Mouse (Mus musculus) lung, postnatal 14 days (tissue): Measurements from ENCODE around the gene Tmem53.

ENCODE experiments used
- DNase-seq: peaks from one replicate; pipeline ENCODE4 v3.0.0; 2021

Gene Tmem53

DNA sequence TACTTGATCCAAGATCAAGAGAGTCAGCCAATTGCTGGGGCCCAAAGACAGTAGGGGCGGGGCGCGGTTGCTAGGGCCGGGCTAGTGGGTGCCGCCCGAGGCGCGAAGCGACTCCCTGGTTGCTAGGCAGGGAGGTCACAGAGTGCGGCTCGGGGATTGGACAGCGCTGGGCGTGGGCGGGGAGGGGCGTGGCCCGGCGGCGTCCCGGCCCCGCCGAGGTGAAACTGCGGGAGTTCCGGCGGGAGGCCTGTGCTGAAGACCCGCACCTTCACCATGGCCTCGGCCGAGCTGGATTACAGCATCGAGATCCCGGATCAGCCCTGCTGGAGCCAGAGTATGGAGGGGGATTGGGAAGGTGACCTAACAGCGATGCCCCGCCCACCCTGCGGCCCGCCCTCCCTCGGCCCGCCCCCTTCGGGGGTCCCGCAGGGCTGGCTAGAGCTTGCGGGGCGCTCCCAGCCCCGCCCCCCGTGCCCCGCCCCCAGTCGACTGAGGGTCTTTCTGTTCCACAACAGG is at the start of gene Tmem53, which contains the start of gene Armh1:
Gene Tmem53 (plus strand): TSS at position 151 of the 516 bp plus-strand sequence.
Gene Armh1 (minus strand): TSS at position 325 of the 516 bp plus-strand sequence.
- peak; percentile 91 for DNase-seq

DNA sequence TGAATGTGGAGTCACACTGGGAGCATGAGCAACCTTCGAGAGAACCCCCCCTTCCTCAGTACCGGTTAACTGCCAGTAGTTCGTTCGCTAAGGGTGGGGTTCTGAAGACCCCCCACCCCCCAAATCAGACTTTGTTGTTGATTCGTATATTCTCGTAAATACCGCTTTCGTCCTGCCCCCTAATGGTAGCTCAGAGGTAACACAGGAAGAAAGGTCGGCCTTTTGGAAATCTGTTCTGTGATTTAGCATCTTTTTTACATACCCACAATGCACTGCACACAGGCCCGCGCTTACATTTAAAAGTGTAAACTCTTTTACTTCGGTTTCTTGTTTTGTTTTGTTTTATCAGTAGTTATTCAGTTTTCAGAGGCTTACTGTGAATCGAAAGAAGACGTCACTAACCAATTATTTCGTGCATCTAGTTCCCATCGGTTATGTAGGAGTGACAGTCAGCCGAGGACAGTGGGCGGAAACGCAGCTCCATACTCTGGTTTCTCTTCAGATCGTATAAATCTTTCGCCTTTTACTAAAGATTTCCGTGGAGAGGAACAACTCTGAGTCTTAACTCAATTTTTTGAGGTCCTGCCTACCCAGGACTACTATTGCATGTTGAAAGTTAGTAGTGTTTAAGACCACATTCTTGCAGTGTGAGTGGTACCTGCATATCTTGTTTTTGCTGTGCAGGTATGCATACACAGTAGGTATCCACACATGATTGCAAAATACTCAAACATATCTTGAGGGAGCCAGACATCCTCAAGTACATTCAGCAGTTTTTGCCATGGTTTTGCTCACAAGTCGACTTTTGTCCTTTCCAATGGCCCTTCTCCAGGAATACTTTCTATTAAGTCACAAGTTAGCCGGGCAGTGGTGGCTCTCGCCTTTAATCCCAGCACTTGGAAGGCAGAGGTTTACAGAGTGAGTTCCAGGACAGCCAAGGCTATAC is 49.4 kb upstream of the Tmem53 start:
- peak; percentile 47 for DNase-seq

DNA sequence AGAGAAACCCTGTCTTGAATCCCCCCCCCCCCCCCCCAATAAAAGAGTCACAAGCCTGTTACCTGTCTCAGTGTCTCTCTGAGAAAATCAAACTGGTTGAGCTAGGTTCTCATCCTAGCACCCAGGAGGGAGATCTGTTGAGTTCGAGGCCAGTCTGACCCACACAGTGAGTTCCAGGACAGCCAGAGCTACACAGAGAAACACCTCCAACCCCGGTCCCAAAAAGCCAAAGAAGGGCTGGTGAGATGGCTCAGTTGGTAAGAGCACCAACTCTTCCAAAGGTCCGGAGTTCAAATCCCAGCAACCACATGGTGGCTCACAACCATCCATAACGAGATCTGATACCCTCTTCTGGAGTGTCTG is 48.8 kb upstream of the Tmem53 start:
- no peak for DNase-seq

DNA sequence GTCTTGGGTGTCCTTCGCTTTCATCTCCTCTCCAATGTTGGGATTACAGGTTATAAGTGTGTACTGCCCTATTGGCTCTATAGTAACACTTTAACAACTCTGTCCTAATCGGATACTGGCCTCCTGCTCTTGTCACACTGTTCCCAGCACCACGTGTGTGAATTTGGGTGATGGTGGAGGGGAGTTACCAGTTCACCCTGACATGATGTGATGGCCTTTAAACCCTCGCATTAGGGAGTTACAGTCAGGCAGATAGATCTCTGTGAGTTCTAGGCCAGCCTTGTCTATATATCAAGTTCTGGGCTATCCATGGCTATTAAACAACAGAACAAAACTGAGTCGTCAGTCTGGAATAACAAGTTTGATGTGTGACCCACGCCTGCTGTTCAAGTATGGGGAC is 42.2 kb upstream of the Tmem53 start:
- DNase-seq: no peak

DNA sequence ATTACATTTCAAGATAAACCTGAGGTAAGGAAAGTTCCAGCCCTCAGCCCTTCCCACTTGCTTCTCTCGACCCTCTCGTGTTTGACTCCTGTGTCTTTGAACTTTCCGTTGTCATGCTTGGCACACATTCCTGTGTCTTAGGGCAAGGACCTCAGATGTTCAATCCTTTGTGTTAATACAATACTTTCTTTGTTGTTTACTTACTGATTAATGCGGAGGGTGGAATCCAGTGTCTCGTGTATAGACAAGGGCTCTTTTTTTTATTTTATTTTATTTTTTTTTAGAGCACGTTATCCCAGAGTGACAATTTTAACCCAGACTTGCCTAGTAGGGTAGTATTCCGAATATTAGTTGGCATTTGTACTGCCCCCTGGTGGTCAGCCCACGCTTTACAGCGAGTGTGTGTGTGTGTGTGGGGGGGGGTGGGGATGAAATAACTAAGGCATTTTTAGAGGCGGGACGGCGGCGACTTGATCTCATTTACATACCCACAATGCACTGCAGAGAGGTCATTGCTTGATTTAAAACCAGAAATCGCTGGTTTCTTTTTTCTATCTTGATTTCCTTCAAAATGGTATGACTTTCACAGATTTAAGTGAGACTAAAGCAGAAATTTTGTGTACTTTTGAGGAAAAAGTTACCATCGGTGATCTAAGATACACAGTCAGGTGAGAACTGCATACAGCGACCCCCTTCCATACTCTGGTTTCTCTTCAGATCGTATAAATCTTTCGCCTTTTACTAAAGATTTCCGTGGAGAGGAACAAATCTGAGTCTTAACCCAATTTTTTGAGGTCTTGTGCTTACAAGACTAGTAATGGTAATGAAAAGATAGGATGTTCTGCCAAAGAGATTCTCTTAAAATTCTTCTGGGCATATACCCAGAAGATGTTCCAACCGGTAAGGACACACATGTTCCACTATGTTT is 41.3 kb upstream of the Tmem53 start:
- DNase-seq: peak; percentile 89

DNA sequence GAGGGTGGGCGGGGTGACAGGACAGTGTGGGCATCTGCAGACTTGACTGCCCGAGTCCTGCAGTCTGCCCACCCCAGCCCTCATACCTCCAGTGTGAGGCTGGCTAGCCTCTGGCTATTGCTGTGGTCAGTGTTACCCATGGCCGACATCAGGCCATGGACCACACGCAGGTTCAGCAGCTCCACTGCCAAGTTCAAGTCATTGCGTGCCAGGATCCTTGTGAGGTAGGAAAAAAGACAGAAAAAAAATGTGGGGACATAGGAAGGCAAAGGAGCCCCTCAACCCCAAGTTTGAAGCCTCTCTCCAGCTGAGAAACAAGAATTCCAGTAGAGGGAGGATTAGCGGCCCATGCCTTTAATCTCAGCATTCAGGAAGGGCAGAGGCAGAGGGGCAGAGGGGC is 37.5 kb upstream of the Tmem53 start:
- DNase-seq: no peak

DNA sequence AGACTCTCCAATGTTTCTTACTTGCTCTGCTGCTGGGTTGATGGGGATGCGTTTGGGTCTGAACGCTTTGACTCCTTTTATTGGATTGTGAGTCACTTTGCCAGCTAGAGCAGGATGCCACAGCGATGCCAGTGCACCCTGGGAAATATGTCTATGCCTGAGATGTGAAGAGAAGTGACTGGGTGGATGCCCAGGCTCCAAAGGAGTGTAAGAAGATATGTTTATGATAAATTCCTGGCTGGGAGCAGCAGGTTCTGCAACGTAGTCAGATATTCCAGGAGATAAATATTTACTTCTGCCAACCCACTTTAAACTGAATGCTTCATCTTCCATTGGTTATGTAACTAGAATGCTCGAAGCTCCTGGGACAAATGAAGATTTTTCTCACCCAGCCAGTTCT is 34.7 kb upstream of the Tmem53 start:
- DNase-seq: no peak

DNA sequence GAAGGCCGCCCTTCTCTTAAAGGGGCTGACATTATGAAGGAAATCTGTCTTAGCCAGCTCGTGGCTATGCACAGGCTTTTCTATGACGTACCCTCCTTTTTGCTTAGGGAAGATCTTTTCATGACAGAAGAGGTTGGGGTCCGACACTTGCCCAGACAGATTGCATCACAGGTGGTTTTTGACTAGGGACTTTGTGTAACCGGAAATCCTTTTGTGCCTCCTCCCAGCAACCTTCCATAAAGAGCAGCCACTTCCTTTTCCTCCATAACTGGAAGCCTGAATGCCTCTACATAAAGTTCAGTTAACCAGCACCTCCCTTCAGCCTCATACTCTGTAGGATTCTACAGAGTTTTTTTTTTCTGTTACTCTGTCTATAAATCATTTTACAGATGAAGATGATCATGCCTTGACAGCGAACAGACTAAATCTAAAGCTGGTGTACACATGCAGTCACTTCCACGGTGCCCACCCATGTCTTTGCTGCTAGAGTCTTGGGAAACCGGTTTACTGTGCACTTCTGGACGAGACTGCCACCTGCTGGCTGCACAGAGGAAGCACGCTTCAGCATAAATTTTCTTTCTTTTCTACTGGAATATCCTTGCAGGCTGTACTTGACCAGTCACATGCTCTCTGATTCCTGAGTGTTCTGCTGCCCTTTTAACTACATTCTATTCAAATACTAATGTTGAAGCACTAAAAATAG is 33.1 kb upstream of the Tmem53 start:
- peak; percentile 62 for DNase-seq

DNA sequence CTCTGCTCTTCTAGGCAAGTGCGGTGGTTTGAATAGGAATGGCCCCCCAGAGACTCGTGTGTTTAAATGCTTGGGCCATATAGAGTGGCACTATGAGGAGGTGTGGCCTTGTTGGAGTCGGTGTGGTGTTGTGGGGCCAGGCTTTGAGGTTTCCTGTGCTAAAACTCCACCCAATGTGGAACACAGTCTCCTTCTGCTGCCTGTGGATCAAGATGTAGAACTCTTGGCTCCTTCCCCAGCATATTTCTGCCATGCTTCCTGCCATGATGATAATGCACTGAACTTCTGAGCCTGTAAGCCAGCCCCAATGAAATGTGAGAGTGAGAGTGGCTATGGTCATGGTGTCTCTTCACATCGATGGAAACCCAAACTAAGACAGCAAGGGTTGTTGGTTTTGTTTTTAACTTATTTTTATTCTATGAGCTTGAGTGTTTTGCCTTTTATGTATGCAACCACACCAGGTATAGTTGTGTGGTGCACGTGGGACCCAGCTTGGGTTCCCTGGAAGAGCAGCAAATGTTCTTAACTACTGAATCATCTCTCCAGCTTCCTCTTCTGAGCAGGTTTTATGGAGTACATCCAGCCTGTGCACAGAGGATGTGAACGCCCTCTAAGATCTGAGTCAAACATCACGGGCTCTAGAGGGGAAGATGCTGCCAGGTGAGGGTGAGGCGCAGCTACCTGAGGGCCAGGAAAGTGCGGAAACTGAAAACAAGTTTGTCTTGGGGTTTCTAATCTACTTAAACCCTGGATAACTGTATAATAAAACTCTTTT is 30.8 kb upstream of the Tmem53 start:
- no peak for DNase-seq

DNA sequence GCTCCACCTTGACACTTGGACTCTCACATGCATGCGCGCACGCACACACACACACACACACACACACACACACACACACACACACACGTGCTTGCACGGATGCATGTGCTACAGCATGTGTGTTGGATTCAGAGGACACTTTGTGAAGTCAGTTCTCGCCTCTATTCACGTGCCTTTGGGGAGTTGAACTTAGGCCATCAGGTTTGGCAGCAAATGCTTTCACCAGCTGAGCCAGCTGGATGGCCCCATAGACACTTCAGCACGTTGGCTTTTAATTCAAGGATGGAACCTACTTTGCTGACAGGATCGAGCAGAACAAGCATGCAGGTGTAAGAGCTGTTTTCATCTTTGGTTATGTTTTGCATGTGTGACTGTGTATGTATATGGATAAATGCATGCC is 29.9 kb upstream of the Tmem53 start:
- no peak for DNase-seq

DNA sequence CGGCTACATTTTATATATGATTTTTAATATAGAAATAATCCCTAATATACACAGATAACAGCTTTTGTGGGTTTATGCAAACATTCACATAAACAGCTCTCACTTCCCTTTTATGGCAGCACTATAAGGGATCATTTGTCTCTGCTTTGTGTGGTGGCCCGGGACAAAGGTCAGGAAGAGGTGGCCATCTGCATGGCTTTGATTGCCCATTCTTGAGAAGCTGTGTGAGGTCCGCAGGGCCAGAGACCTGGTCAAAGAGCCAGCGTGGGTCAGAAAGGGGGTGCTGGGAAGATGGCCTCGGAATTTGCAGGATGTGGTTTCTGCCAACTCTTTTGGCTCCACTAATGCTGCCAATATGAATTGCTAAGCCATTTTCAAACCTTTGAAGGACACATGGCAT is 28.8 kb upstream of the Tmem53 start:
- DNase-seq: no peak

DNA sequence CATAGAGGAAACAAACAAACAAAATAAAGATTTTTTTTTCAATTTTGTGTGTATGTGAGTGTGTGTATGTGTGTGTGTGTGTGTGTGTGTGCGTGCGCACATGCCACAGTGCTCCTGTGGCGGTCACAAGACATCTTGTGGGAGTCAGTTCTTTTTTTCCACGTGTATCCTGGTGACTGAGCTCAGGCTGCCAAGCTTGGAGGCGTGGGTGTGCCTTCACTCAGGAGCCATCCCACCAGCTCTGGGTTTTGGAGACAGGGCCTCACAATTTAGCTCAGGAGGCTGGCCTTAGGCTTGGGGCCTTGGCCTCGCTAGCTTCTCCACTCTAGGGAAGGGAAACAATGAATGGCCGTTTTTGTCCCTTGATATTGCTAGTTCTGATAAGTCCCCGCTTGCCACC is 27.6 kb upstream of the Tmem53 start:
- DNase-seq: no peak

DNA sequence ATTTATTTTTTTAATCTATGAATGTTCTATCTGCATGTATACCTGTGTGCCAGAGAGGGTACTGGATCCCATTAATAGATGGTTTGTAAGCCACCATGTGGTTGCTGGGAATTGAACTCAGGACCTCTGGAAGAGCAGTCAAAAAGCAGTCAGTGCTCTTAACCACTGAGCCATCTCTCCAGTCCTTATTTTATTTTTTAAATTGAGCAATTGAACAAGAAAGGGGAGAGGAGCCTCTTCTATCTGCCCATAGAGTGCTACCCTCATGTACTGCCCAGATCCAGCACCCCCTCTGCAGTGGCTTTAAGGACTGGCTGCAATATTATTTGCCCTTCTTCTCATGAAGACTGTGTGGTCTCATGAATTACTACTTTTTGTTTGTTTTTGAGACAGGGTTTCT is 26.5 kb upstream of the Tmem53 start:
- no peak for DNase-seq

DNA sequence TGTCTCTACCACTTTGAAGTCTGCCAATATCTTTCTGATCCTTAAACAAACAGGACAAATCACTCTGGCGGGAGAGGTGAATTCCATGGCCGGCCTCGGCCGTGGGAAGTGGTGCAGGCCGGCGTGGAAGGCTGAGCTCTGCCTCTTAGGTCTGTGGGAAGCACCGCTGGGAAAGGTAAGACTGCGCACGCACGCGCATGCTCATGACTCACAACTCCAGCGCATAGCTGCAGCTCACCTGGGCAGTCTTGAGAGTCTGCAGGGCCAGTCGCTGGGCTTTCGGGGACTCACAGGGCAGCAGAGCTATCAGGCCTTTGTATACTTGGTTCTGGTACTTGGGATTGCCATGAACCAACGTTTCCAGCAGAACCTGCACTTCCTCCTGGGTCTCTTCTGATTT is 22.2 kb upstream of the Tmem53 start:
- DNase-seq: peak; percentile 9

DNA sequence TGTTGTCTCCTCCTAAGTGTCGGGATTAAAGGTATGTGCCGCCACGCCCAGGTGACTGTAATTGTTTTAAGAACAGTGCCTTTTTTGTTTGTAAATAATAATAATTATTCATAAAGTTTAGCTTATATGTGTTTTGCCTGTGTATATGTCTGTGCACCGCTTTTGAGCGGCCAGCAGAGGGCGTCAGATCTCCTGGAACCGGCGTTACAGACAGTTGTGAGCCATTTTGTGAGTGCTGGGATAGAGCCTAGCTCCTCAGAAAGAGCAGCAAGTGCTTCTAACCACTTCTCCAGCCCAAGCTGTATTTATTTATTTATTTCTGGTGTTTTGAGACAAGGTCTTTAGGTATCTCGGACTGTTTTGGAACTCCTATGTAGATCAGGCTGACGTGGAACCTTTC is 21.4 kb upstream of the Tmem53 start:
- no peak for DNase-seq

DNA sequence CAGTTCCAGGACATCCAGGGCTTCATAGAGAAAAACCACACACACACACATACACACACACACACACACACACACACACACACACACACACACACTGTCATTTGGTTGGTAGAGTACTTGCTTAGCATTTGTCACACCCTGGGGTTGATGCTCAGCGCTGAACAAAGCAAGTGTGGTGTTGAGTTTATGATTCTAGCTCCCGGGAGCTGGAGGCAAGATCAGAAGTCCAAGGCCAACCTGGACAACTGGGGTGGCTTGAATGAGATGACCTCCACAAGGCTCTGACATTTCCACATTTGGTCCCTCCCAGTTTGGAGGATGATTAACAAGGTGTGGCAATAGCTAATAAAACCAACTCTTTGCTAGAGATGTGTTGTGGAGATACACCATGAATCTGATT is 20.5 kb upstream of the Tmem53 start:
- DNase-seq: no peak

DNA sequence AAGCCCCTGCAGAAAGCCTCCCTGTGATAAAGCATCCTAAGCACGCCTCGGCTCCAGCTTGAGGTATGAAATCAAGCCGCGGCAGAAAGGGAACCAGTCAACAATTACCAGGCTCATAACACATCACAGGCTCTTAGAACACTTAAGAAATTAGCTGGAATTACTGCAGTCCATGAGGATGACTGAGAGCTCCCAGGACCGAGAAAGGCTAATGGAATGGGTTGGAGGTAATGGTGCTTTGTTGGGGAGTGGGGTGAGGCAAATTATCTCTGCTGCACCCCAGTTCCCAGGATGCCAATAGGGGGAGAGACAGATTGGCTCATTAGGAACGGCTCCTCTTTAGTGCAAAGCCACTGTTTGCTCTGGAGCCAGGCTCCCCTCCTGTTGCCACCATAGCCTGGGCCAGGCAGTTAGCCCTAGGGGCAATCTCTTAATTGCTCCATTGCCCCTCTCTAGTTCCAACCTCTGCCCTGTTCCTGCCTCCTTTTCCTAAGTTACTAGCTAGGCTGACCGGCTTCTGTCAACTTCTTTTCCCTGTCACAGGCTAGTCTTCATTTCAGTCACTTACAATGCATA is 17.5 kb upstream of the Tmem53 start:
- no peak for DNase-seq

DNA sequence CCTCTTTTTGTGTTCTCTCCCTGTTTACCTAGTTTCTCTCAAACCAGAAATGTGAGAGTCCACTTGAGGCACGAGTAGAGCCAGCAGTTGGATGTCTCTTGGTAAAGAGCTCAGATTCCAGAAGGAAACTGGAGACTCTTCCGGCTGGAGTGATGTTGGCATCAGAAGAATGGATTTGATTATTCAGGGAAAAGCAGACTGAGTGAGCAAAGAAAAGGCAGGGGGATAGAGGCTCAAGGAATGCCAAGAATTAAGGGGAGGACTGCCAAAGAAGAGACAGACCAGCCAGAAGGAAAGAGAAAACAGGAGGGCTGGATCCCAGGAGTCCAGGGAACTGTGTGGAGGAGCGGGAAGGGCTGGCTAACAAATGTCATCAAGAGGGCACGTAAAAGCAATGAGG is 15.9 kb upstream of the Tmem53 start:
- DNase-seq: no peak

DNA sequence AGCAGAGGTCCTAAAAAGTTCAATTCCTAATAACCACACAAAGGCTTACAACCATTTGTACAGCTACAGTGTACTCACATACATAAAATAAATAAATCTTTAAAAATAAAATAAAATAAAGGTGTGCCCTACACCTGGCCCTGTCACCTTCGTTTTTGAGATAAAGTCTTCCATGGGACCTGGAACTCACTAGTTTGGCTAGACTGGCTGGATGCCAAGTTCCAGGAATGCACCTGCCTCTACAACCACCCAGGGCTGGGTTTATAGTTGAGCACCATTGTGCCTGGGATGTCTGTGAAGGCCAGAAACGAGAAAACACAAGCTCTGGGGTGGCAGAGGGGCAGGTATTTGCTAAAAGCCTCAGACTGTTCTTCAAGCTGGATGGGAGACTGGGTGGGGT is 12.6 kb upstream of the Tmem53 start:
- DNase-seq: no peak

DNA sequence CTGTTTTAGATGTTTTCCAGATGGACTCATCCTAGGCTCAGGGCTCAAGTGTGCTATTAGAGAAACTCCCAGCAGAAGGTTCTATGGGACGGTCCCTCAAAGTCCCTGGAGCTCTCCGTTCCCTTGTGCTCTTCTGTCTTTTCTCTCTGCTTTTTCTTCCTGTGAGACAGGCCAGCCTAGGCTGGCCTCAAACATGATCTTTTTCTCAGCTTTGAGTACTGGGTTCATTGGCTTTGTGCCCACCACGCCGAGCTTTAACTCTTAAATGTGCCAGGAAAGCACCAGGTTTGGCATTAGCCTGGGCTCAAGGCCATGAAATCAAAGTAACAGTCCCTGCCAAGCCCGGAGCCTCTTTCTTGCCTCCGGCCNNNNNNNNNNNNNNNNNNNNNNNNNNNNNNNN is 10.9 kb upstream of the Tmem53 start:
- no peak for DNase-seq

DNA sequence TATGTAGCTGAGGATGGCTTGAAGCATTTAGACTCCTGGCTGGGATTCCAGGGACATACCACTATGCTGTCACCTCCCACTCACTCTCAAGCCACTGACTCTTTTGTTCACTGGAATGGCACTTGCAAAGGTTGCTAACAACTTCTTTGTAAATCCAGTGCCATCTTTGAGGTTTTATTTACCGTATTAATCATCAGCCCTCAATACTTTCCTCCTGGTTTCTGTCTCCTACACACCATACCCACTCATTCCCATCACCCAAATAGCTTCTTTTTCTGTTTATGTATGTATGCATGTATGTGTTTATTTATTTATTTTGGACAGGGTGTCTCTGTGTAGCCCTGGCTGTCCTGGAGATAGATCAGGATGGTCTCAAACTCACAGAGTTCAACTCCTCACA is 769 bp upstream of the Tmem53 start:
- DNase-seq: no peak

DNA sequence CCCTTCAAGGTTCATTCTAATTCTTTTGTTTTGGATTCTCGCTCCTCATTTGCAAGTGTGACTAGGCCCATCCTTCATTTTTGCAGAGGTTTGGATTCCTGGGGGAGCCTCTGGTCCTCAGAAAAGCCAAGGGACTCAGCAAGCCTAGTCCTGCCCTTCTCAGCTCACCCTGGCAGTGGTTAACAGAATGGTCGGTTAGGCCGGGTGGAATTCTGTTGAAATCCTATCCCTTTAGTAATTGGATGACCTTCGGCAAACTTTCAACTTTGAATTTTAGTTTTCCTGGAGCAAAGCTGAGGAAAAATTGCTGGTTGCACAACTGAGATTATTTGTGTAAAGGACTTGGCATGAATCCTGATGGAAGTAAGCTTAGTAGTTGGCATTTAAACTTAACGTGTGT is 600 bp downstream of the Tmem53 start:
- DNase-seq: peak; percentile 37
